Mouse (Mus musculus) gastrocnemius, adult 2 months (tissue): ENCODE data around the gene Dffb. TPM values are rescaled to one million over a fixed set of nuclear protein-coding genes. Genes with fewer than 3 reads are reported as not detected.

ENCODE experiments used
- DNase-seq: peaks from one replicate; pipeline ENCODE4 v3.0.0; 2022
- H3K27ac ChIP-seq: fragments of 200-600 bp; 2 replicates; pipeline ENCODE4 v1.8.1; 2022; ENCODE audit warnings: mild to moderate bottlenecking
- H3K4me3 ChIP-seq: fragments of 200-600 bp; 2 replicates; pipeline ENCODE4 v1.8.1; 2022; ENCODE audit warnings: mild to moderate bottlenecking, moderate library complexity
- CTCF ChIP-seq: fragments of 200-600 bp; IDR thresholded peaks from 2 replicates; pipeline ENCODE4 v1.8.1; 2022; ENCODE audit warnings: antibody characterized with exemption, mild to moderate bottlenecking, moderate library complexity
- intact Hi-C: fragments of 180-260 bp; cut with DNase I; formaldehyde crosslinking; loops from one replicate; pipeline ENCODE4 v1.15.1; 2025
- total RNA-seq, 2 experiments: library from RNA; stranded (reverse); gene quantifications; 2 replicates each; pipeline ENCODE4 v1.2.3; 2021

Dffb gene
- total RNA-seq, 2 experiments from 2014 or later, result 1.0 to 2.6 TPM

- no peak overlapping the region for H3K4me3 ChIP-seq
- no peak for TF ChIP-seq CTCF
- intact Hi-C loops, result no loop called here
Measured at GRCm38 (mm10) chr4:153917773-153918500, 57.0 kb downstream of the Dffb start.

More at GRCm38 (mm10) chr4:153917773-153918500, 57.0 kb downstream of the Dffb start:
- no peak overlapping the region for H3K27ac ChIP-seq
- DNase-seq, result no peak

Other genes with a start within 250 kb of the Dffb start
- gene A430005L14Rik, start 17.9 kb downstream of the Dffb start, total RNA-seq, result 10 to 100 TPM; 16.6 to 17.9 TPM
- 10 to 100 TPM; 28.3 to 30.0 TPM for gene Cep104, start 68 bp upstream of the Dffb start, total RNA-seq
- 10 to 100 TPM; 24.4 to 29.0 TPM for gene Lrrc47, start 36.6 kb upstream of the Dffb start, total RNA-seq
- 1 to 10 TPM; 2.0 to 2.3 TPM for gene Smim1, start 51.1 kb upstream of the Dffb start, total RNA-seq
- not detected for gene Ccdc27, start 67.6 kb upstream of the Dffb start, total RNA-seq
- not detected for gene Trp73, start 165.1 kb upstream of the Dffb start, total RNA-seq
- 10 to 100 TPM; 10.6 to 10.8 TPM for gene Wrap73, start 167.2 kb upstream of the Dffb start, total RNA-seq
- 100 to 1,000 TPM in 1 of 2 experiments, 10 to 100 TPM in 1; 86.9 to 109 TPM for gene Tprgl, start 185.5 kb upstream of the Dffb start, total RNA-seq
- gene Megf6, start 195.6 kb upstream of the Dffb start, total RNA-seq, result under 1 TPM; 0.15 to 0.70 TPM